Mouse (Mus musculus) liver, embryonic 15.5 days (tissue): Measurements from ENCODE around the gene Prkce. TPM values are rescaled to one million over a fixed set of nuclear protein-coding genes. Genes with fewer than 3 reads are reported as not detected.

ENCODE experiments used
- ATAC-seq: fragments of 200-750 bp; cut with Nextera tagmentation; 2 replicates; pipeline ENCODE4 v1.8.0; 2017; ENCODE audit warnings: moderate number of reproducible peaks, mild to moderate bottlenecking, moderate library complexity; ENCODE audit not compliant: insufficient read depth
- H3K27ac ChIP-seq: fragments of 300-500 bp; sonication (generic); replicated peaks from 2 replicates; pipeline ENCODE4 v1.5.1; 2015; ENCODE audit warnings: mild to moderate bottlenecking, inconsistent platforms
- H3K27me3 ChIP-seq: fragments of 300-500 bp; sonication (generic); 2 replicates; pipeline ENCODE4 v1.6.1; 2015; ENCODE audit warnings: mild to moderate bottlenecking, inconsistent platforms
- H3K36me3 ChIP-seq: fragments of 300-500 bp; sonication (generic); replicated peaks from 2 replicates; pipeline ENCODE4 v1.6.1; 2015; ENCODE audit warnings: moderate library complexity, mild to moderate bottlenecking, inconsistent platforms
- H3K4me1 ChIP-seq: fragments of 300-500 bp; sonication (generic); replicated peaks from 2 replicates; pipeline ENCODE4 v1.6.1; 2015; ENCODE audit warnings: inconsistent platforms
- H3K4me2 ChIP-seq: fragments of 300-500 bp; sonication (generic); 2 replicates; pipeline ENCODE4 v1.6.1; 2015; ENCODE audit warnings: moderate library complexity, mild to moderate bottlenecking, inconsistent platforms
- H3K4me3 ChIP-seq: fragments of 300-500 bp; sonication (generic); replicated peaks from 2 replicates; pipeline ENCODE4 v1.5.1; 2015; ENCODE audit warnings: mild to moderate bottlenecking, inconsistent platforms
- H3K9ac ChIP-seq: fragments of 300-500 bp; sonication (generic); 2 replicates; pipeline ENCODE4 v1.6.1; 2015; ENCODE audit warnings: moderate library complexity, mild to moderate bottlenecking, inconsistent platforms
- H3K9me3 ChIP-seq: fragments of 300-500 bp; sonication (generic); replicated peaks from 2 replicates; pipeline ENCODE4 v1.6.1; 2016; ENCODE audit warnings: inconsistent platforms
- WGBS: fragments of 180-500 bp; shearing (Covaris S2); methylation state at CpG from one replicate; pipeline ENCODE4 v1.1.7; 2015; ENCODE audit warnings: mixed read lengths; ENCODE audit not compliant: insufficient replicate concordance; 5-methylcytosine and 5-hydroxymethylcytosine counted together
- polyA plus RNA-seq: library from polyadenylated mRNA; unstranded; fragments of >200 nt; fragmentation: Nextera tagmentation; extraction: Ambion mirVana; gene quantifications from 2 replicates; pipeline ENCODE4 v1.2.1, GENCODE M21; 2015

The Prkce gene
- polyA plus RNA-seq, 1 experiment from 2014 or later, result 0.79 TPM

DNA sequence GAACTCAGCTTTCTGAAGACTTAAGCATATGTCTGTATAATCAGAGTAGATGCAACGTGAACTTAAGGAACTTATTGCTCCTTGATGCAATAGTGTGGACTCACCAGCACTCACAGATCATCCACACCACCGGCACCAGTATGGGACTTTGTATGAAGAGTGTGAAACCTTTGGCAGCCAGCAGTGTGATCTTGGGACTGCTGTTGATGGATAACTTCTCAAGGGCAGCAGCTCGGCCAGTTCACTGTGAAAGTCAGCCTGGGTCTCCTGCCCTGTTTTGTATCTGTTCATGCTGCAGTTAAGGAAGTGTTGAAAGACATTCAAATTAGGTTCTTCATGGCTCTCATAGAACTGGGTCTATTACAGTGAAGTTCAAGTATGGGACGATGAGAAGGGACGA is 230.1 kb downstream of the Prkce start:
- Histone ChIP-seq H3K27ac (no peak overlapping the region), H3K4me1 (no peaks in the 10 kb centered on the region; the same call in 1 of the 2 replicates)
- ATAC-seq, result no peak

DNA sequence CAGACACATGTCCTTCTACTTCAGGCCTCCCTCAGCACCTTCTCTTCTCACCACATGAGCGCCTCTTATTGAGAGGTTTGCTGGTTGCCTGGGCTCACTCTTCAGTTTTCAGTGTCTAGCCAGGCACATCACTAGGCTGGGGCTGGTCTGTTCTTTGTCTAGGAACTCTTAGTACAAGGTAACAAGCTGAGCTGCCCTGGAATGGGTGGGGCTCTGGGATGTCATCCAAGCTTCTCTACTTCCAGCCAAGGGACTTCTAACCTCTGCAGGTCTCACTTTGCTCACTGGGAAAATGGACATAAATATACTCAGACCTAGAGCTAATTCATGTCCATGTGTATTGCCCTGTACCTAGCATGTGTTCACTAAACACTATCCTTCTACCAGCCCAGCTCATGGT is 230.6 kb downstream of the Prkce start:
- no peak overlapping the region for H3K4me3 ChIP-seq
- H3K36me3 ChIP-seq, result no peaks in the 10 kb centered on the region
- no peaks in the 10 kb centered on the region for H3K9me3 ChIP-seq
- no peak for ATAC-seq
- no peaks in the 10 kb centered on the region for H3K27me3 ChIP-seq
- H3K4me1 ChIP-seq, result no peaks in the 10 kb centered on the region; the same call in 1 of the 2 replicates
- no peak overlapping the region for H3K27ac ChIP-seq
- H3K9ac ChIP-seq, result no peak overlapping the region
- WGBS, result 71% methylated on average over 1 of the region's 1 CpGs
- no peak overlapping the region for H3K4me2 ChIP-seq

More for the DNA sequence above, 230.1 kb downstream of the Prkce start:
- 48% methylated on average over 5 of the region's 5 CpGs for WGBS
- no peaks in the 10 kb centered on the region for H3K27me3 ChIP-seq
- no peaks in the 10 kb centered on the region for H3K36me3 ChIP-seq
- no peak overlapping the region for H3K9ac ChIP-seq
- no peak overlapping the region for H3K4me3 ChIP-seq
- no peaks in the 10 kb centered on the region for H3K9me3 ChIP-seq
- H3K4me2 ChIP-seq, result no peak overlapping the region

DNA sequence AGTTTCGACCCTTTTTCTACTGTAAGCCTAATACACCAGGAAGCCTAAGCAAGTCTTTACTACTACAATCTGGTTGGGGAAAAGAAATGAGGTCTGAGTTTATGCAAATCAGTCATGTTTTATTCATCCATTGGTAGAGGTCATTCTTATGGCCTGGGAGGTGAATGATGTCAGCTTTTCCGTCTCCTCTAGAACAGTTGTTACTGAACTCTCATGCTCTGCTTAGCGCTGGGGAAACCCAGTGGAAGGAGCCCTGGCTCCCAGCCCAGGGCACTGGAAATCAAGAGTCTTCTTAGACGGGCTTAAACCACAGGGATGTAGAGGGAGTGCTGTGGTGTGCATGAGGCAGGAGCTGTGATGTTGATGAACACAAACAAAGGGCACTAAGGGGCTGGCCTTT is 232.4 kb downstream of the Prkce start:
- Histone ChIP-seq H3K4me2 (no peak overlapping the region), H3K4me3 (no peak overlapping the region), H3K36me3 (no peaks in the 10 kb centered on the region), H3K9ac (no peak overlapping the region), H3K9me3 (no peaks in the 10 kb centered on the region), H3K27me3 (no peaks in the 10 kb centered on the region), H3K27ac (no peak overlapping the region), H3K4me1 (no peaks in the 10 kb centered on the region; the same call in 1 of the 2 replicates)
- no peak for ATAC-seq
- WGBS, result 64% methylated on average over 4 of the region's 4 CpGs

DNA sequence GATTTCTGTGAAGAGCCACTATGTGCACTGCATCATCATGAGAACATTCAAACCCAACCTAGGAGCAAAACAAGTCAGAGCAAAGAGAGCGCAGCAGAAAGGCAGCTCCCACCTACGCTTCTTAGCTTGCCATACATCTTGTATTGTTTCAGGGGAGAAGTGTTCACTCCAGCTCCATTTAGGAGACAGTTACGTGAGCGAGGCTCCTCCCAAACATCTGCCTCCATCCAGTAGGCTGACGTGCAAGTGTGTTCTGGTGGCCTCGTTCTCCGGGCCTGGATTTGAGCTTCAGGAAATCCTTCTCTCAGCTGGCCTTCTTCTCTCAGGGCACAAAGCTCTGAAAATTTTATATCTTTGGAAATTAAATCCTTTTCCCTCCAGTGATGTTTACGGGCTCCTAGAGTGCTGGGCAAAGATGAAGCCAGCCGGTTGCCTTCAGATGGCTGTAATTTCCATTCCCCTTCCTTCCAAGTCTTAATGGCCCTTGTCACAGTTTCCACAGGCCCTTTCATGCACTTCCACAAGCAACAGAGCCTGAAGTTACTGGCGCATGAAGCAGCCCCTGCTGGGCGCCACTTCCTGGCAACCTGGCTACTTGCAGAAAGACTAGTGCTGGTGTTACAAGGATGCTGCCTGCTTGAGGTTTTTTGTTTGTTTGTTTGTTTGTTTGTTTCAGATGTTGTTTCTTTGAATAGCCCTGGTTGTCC is 237.4 kb downstream of the Prkce start:
- H3K36me3 ChIP-seq, result no peaks in the 10 kb centered on the region
- ATAC-seq, result no peak
- H3K4me2 ChIP-seq, result no peak overlapping the region
- H3K4me1 ChIP-seq, result 0 out of 2 replicates have a peak, but pooled peaks cover 6% of the 10 kb centered on the region
- H3K27ac ChIP-seq, result no peak overlapping the region
- no peak overlapping the region for H3K4me3 ChIP-seq
- WGBS, result 72% methylated on average over 11 of the region's 11 CpGs
- H3K27me3 ChIP-seq, result no peaks in the 10 kb centered on the region
- H3K9me3 ChIP-seq, result no peaks in the 10 kb centered on the region
- no peak overlapping the region for H3K9ac ChIP-seq

DNA sequence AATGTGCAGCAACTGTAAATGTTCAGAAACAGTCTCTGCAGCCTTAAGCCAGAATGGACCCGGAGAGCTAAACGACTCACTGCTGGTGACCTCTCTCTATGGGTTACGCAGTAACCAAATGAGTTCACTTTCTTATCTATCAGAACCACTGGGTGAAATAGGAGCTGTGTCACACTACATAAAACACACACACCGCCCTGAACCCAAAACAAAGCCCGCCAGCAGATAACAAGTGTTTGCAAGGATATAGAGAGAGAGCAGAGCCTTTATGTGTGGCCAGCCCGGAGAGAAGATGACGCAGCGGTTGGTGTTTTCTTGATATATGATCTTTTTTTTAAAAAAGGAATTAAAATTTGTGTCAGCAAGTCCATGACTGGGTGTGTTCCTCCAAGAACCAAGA is 238.1 kb downstream of the Prkce start:
- no peaks in the 10 kb centered on the region for H3K27me3 ChIP-seq
- 0 out of 2 replicates have a peak, but pooled peaks cover 6% of the 10 kb centered on the region for H3K4me1 ChIP-seq
- no peak overlapping the region for H3K9ac ChIP-seq
- no peak overlapping the region for H3K4me3 ChIP-seq
- WGBS, result 22% methylated on average over 8 of the region's 8 CpGs
- H3K9me3 ChIP-seq, result no peaks in the 10 kb centered on the region
- no peak overlapping the region for H3K4me2 ChIP-seq
- H3K27ac ChIP-seq, result no peak overlapping the region
- ATAC-seq, result peak; percentile 52
- no peaks in the 10 kb centered on the region for H3K36me3 ChIP-seq

DNA sequence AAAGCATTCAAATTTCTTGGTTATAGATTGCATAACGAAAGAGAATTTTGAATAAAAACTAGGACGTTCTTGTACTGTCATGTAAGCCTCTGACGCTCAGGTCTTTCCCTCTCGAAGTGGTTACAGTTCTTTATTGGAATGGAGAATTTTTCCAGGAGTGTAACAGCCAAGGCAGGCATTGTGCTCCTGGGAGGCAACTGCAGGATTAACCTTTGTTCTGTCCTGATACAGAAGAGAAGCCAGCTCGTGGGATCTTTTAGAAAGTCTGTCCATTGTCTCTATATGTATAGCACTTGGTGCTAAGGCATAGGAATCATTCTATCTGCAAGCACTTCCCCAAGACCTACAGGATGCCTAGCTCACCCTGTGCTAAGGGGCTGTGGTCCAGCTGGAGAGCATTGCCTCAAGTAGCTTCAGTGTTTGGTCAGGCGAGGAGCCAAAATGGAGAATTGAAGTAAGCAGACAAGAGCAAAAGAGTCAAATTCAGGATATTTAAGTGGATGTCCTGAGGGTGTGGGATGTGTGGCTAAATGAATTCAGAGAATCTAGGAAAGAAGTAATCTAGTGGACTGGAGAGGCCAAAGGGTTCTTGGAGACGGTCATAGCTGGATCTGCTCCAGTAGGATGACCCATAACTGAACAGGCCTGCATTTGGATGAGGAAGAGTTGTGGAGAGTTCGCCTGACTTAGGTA is 240.5 kb downstream of the Prkce start:
- 63% methylated on average over 8 of the region's 8 CpGs for WGBS
- no peak for ATAC-seq
- Histone ChIP-seq H3K4me2 (no peak overlapping the region), H3K9me3 (no peaks in the 10 kb centered on the region), H3K36me3 (no peaks in the 10 kb centered on the region), H3K4me3 (no peak overlapping the region), H3K27me3 (no peaks in the 10 kb centered on the region), H3K27ac (no peak overlapping the region), H3K4me1 (0 out of 2 replicates have a peak, but pooled peaks cover 6% of the 10 kb centered on the region), H3K9ac (no peak overlapping the region)

DNA sequence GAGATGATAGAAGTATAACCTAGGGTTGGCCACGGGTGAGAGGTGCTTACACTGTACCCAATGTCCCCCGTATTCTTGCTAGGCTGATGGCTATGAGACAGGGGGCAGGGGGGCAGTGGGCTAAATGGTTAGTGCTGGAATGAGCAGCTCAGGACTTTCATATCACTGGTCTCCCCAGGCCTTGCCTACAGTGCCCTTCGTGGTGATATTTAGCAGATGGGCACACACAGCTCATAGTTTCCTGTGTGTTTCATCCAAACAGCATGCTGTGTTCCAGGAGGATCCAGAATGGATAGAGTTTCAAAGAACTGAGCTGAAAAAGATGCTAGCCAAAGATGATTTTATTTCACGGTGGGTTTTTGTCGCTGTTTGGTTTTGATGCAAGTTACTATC is 241.0 kb downstream of the Prkce start:
- H3K27me3 ChIP-seq, result no peaks in the 10 kb centered on the region
- H3K4me1 ChIP-seq, result 0 out of 2 replicates have a peak, but pooled peaks cover 6% of the 10 kb centered on the region
- H3K4me2 ChIP-seq, result no peak overlapping the region
- ATAC-seq, result no peak
- H3K9me3 ChIP-seq, result no peaks in the 10 kb centered on the region
- no peak overlapping the region for H3K4me3 ChIP-seq
- no peak overlapping the region for H3K27ac ChIP-seq
- H3K9ac ChIP-seq, result no peak overlapping the region
- no peaks in the 10 kb centered on the region for H3K36me3 ChIP-seq
- 67% methylated on average over 5 of the region's 5 CpGs for WGBS

DNA sequence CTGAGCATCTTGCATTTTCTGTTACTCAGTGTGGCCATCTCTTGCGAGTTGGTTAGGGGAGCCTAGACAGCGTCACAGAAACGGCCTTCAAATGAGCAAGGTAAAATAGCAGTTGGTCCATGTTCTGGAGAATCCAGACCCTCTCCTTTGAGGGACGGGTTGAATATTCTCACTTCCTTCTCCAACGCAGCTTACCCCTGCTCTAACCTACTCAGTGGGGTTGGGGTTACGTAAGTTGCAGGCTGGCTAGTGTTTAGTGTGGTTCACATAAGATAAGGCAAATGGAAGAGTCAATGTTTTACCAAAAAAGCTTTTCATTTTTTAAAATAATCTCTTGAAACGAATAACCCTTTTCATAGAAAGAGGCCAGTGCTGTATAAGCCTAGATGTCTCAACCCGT is 241.9 kb downstream of the Prkce start:
- ATAC-seq, result no peak
- WGBS, result 57% methylated on average over 8 of the region's 8 CpGs
- no peak overlapping the region for H3K4me3 ChIP-seq

DNA sequence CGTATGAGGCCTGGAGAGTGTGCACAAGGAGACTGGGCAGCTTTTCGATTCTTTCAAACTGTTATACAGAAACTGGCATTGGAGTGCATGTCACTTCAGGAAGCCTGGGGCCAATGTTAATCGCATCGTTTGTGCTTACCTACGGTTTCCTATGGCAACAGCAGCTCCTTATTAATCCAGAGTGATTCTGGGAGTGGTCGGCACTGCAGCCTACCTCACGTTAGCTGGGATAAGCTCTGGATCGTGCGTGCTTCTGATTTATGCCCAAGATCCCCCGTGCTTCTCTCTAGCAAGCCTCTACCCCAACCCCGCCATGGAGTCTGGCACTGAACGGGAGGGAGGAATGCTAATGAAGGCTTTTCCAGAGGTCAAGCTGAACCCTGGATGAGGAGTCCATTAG is 242.9 kb downstream of the Prkce start:
- WGBS, result 75% methylated on average over 12 of the region's 12 CpGs
- no peak for ATAC-seq
- Histone ChIP-seq H3K4me2 (no peak overlapping the region), H3K27ac (no peak overlapping the region), H3K36me3 (no peaks in the 10 kb centered on the region), H3K9ac (no peak overlapping the region), H3K27me3 (no peaks in the 10 kb centered on the region), H3K4me3 (no peak overlapping the region), H3K9me3 (no peaks in the 10 kb centered on the region), H3K4me1 (0 out of 2 replicates have a peak, but pooled peaks cover 4% of the 10 kb centered on the region)

More for the DNA sequence above, 241.9 kb downstream of the Prkce start:
- no peaks in the 10 kb centered on the region for H3K36me3 ChIP-seq
- no peak overlapping the region for H3K4me2 ChIP-seq
- H3K9ac ChIP-seq, result no peak overlapping the region
- 0 out of 2 replicates have a peak, but pooled peaks cover 6% of the 10 kb centered on the region for H3K4me1 ChIP-seq
- no peak overlapping the region for H3K27ac ChIP-seq
- H3K27me3 ChIP-seq, result no peaks in the 10 kb centered on the region
- no peaks in the 10 kb centered on the region for H3K9me3 ChIP-seq

DNA sequence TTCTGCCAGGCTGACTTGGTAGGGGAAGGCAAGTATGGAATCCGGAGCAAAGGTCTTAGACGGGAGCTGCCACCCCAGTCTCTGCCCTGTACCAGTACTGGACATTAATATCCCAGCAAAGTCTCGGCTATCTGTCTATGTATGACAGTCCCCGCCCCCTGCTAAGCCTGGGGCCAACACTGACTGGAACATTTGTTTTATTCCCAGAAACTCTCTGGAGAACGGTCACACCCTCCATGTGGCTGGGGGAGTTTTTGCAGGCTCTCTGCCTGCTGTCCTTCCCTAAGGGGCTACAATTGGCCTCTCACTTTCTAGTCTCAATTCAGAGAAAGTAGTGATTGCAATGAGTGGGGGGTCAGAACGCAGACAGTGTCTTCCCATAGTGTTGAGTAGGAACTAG is 244.6 kb downstream of the Prkce start:
- Histone ChIP-seq H3K9me3 (no peaks in the 10 kb centered on the region), H3K36me3 (no peaks in the 10 kb centered on the region), H3K27me3 (no peaks in the 10 kb centered on the region), H3K9ac (no peak overlapping the region), H3K4me3 (no peak overlapping the region), H3K4me1 (no peaks in the 10 kb centered on the region), H3K27ac (no peak overlapping the region), H3K4me2 (no peak overlapping the region)
- WGBS, result 63% methylated on average over 6 of the region's 6 CpGs
- no peak for ATAC-seq

DNA sequence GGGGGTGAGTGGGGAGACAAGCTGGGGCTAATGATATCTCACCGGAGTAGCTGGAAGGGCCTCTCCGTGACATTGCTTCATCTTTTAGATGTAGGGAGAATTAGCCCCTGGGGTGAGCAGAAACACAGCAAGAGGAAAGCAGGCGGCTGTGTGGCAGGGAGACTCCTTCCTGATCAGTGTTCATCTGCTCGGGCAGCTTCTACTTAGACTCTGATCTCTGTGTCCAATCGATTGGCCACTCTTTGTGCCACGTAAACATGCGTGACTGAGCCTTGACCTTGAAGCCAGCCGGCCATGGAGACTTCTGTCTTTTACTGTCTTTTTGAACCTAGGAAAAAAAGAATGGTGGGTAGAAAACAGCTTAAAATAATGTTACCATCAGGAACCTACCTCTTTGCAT is 247.0 kb downstream of the Prkce start:
- Histone ChIP-seq H3K9ac (no peak overlapping the region), H3K27ac (no peak overlapping the region), H3K27me3 (no peaks in the 10 kb centered on the region), H3K36me3 (no peaks in the 10 kb centered on the region), H3K9me3 (no peaks in the 10 kb centered on the region), H3K4me2 (no peak overlapping the region), H3K4me3 (no peak overlapping the region), H3K4me1 (no peaks in the 10 kb centered on the region)
- 57% methylated on average over 8 of the region's 8 CpGs for WGBS
- ATAC-seq, result no peak
